Mouse (Mus musculus): ENCODE results near the gene Kcnmb4.

Kcnmb4 gene

DNA sequence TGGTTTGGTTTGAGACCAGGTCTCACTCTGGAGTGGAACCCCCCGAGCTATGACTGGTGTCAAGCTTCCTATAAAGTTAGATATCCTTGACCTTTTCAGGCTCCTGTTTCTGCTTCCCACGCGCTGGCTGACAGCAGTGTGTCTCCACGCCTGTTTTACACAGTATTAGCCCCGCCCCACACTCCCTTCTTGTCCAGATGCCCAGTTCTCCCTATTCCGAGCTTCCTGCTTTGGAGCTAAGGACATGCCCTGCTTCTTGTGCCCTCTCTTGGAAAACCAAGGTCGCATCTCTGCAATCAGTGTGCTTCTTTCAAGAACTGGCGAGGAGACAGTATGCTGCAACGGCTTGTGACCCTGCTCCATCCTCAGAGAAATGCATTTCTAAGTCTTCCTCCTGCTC is 23.1 kb downstream of the Kcnmb4 start:
- no peak for DNase-seq

- no peak for DNase-seq
Observed at GRCm38 (mm10) chr10:116448166-116448565, 25.5 kb downstream of the Kcnmb4 start.

DNA sequence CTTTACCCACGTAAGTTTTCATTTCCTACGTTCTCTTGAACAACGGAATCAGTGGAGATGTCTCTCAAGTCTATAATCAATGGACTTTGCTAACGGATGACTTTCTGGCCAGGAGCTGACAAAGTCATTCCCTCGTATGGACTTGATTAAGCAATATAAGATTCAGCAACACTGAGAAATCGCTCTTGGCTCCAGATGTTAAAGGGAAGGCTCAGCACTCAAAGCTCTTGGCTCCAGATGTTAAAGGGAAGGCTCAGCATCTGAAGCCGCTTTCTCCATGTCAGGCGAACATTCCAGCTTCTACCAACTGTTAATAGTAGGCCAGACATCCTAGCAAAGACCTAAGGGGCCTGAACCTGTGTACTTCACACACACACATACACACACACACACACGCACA is 26.5 kb downstream of the Kcnmb4 start:
- no peak for DNase-seq

- no peak for DNase-seq
Observed at GRCm38 (mm10) chr10:116446040-116446439, 27.6 kb downstream of the Kcnmb4 start.

GRCm38 (mm10) chr10:116444826-116445225 is 28.9 kb downstream of the Kcnmb4 start:
- DNase-seq: no peak

GRCm38 (mm10) chr10:116444371-116444770 is 29.3 kb downstream of the Kcnmb4 start:
- no peak for DNase-seq

- DNase-seq: no peak
Observed at GRCm38 (mm10) chr10:116440946-116441345, 32.7 kb downstream of the Kcnmb4 start.

- no peak for DNase-seq
Observed at GRCm38 (mm10) chr10:116440088-116440487, 33.6 kb downstream of the Kcnmb4 start.

- DNase-seq: no peak
Observed at GRCm38 (mm10) chr10:116435455-116435854, 38.2 kb downstream of the Kcnmb4 start.

DNA sequence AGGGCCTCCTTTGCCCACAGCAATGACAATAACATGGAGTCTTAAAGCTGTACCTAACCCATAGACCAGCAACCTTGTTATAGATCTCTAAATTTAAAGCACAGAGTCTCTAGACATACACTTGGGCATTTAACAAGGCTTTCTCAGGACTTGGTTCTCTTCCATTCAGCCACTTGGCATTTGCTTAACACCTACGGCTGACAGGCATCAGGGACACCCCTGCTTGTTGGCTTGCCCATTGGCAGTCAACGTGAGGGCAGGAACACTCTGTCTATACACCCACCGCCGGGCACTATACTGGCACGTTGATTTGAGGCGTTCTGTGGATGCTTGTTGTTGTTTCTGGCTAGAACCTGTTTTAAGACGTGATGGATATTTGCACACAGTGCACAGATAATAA is 41.3 kb downstream of the Kcnmb4 start:
- DNase-seq: no peak

DNA sequence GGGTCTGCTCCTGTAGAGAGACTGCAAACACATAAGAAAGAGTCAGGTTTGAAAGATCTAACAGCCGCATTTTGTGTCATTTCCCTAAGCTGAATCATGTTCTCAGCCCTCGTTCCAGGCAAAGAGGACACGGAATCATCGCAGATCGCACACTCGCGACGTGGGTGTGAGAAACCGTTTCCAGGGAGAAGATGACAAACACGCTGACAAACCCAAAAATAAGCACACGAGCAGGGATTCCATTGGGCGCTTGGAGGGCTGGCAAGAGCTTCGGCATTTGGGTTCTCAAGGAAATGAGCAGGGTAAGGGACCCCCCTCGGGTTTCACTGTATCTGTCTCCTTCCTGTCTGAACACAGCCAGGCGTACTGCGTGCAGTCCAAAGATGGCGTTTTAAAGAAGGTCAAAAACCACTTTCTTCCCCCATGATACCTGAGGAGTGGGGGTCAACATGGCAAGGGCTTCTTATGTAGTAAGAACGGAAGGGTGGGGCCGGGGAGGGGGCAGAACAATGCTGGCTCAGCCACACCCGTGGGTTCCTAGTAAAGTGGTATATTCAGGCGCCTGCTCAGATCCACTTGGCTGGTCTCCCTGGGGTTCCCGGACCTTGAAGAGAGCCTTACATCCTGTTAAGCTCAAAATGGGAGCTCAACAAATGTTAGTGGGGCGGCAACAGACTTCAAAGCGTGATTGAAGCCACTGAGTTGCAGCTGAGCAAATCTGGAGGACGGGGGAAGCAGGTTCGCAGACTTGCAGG is 45.5 kb downstream of the Kcnmb4 start:
- DNase-seq: no peak

DNA sequence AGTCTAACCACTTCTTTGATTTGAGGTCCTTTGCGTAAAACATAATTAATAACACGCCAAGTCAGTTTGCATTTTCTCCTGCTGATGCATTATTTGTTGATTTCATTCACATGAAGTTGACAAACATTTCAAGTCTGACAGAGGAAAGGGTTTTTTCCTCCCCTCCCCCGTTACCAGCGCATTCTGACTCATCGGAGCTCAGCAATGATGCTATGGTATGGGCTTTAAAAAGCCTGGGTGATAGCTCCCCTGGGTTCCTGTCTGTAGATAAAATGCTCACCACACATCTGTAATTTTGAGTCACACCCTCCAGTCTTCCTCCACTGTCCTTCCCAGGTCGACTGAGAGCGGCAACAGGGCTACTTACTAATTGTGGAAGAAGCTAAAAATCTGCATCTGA is 47.5 kb downstream of the Kcnmb4 start:
- DNase-seq: no peak

DNA sequence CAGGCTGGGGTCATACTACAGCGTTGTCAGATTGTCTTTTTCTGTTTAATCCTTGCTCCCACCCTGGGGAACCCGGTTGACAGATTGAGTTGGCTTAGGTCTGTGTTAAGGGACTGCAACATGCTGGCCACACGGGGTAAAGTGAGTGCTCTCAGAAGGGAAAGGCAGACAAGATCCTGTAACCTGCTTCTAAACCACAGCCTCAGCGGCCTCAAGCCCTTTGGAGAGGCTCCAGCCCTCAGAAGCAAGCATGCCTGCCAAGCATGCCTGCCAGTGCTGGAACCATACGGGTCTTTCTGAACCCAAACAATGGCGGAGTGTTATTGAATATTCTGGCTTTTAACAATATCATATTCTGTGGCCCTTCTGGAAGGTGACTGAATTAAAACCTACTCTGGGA is 48.8 kb downstream of the Kcnmb4 start:
- DNase-seq: peak; percentile 60

GRCm38 (mm10) chr10:116422551-116422950 is 51.1 kb downstream of the Kcnmb4 start:
- DNase-seq: no peak

DNA sequence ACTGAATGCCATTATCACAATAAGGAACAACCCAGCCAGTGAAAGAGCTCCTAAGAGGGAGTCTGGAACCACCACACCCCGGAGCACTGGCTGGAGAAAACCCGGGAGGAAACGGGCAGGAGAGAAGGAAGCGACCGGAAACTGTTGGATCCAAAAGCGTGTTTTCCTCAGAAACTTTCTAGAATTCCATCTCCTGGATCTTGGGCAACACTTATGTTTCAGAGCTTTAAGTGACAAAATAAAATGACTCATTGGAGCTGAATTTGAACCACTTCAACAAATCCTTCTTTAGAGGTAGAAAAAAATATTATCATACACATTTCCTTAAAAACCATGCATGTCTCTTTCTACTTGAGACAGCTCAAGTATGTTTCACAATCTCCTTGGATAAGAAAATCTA is 52.7 kb downstream of the Kcnmb4 start:
- no peak for DNase-seq

DNA sequence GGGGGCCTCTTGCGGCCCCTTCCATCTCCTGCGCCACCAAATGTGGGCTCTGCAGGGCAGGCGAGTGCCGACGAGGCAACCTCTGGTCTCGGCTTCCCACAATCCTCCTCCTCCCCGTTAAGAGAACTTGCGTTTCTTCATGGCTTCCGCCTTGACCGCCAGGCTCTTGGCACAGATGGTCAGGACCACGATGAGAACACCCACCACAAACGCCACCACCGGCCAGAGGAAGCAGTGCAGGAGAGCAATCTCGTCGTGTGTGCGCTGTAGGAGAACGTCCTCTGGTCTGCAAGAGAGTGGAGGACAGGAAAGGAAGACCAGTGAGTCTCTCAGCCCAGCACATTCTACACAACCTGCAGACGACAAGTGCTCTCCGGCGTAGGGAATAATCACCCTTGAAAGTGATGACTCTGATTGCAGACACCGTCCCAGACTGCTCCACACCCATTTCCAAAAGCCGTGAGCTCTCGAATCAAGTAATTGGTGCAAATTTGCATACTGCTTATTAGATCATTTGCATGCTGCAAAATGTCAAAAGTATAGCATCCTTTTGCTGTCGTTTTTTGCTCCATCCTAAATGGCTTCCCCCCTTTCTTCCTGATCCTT is 55.5 kb downstream of the Kcnmb4 start:
- no peak for DNase-seq

GRCm38 (mm10) chr10:116416726-116417125 is 57.0 kb downstream of the Kcnmb4 start:
- DNase-seq: no peak

- DNase-seq: no peak
Observed at GRCm38 (mm10) chr10:116416142-116416541, 57.5 kb downstream of the Kcnmb4 start.

DNA sequence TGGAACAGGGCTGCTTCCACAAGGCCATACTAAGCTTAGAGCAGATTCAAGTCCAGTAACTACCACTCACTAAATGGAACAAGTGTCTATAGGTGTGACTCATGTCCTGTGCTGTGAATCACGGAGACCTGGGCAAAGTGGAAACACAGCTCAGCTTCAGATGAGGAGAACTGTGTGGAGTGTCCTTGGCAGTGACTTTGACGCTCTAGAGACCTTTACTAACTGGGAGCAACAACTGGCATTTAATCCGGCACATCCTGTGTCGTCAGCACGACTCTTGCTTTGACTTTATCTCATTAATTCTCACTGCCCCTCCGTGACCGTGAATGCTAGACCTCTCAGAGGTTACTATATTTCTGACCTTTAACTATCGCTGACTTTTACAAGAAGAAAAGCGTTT is 62.9 kb downstream of the Kcnmb4 start:
- no peak for DNase-seq

- no peak for DNase-seq
Observed at GRCm38 (mm10) chr10:116407684-116408359, 65.9 kb downstream of the Kcnmb4 start.

GRCm38 (mm10) chr10:116405011-116405410 is 68.7 kb downstream of the Kcnmb4 start:
- no peak for DNase-seq

- no peak for DNase-seq
Observed at GRCm38 (mm10) chr10:116403679-116404078, 70.0 kb downstream of the Kcnmb4 start.

DNA sequence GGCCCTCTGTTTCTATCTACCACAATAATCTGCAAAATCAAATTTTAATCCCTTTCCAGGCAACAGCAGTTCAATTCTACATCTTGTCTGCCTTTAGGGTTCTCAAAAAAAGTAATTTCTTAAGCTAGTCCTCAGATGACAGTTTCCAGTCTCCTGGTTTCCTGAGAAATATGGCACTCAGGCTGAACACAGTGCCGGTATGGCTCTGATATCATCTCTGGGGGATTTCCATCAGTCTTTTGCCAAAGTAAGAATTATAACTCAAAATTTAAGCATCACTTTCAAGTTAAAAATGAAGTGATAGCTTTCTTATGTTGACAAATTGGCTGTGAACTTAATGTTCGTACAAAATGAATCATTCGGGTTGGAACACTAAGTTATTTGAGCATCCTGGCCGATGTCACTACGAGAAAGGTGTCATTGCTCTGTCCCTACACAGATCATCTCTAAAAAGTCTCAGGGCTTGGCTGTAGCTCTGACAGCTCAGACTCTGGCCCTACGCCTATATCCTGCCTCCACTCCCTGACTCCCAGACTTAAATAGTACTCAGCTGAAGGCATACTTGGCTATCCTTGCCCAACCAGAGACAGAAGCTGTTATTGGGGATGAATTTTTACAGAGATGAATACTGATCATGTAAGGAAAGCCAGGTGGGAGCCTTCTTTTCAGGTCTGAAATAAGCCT is 70.8 kb downstream of the Kcnmb4 start:
- no peak for DNase-seq

- no peak for DNase-seq
Observed at GRCm38 (mm10) chr10:116397973-116398372, 75.7 kb downstream of the Kcnmb4 start.
